Mouse (Mus musculus) urinary bladder, postnatal 36 days (tissue): ENCODE results near the gene Hmga1b.
"Not testable (repeated sequence)": the region's sequence is repeated elsewhere in the genome, so short reads cannot be mapped to it uniquely, and the experiment has no call there.

ENCODE experiments used
- DNase-seq, 2 experiments: peaks; one replicate each; pipeline ENCODE4 v3.0.0; 2022; ENCODE audit warnings: low spot score in 2 of 2, mixed read lengths in 1 of 2

The Hmga1b gene

DNA sequence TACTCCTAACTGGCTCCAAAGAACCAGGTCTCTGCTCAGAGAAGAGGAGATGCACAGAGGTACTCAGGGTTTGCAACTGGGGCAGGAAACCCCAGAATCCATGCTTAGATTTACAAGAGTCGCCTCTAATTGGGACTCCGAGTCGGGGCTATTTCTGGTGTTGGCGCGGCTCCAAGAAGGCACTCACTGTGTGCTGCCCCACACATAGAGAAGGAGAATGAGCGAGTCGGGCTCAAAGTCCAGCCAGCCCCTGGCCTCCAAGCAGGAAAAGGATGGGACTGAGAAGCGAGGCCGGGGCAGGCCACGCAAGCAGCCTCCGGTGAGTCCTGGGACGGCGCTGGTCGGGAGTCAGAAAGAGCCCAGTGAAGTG lies at the start of gene Hmga1b:
Gene Hmga1b, plus strand, starts transcription at position 123 of the 370 bp plus-strand sequence.
- not testable (repeated sequence) for DNase-seq

DNA sequence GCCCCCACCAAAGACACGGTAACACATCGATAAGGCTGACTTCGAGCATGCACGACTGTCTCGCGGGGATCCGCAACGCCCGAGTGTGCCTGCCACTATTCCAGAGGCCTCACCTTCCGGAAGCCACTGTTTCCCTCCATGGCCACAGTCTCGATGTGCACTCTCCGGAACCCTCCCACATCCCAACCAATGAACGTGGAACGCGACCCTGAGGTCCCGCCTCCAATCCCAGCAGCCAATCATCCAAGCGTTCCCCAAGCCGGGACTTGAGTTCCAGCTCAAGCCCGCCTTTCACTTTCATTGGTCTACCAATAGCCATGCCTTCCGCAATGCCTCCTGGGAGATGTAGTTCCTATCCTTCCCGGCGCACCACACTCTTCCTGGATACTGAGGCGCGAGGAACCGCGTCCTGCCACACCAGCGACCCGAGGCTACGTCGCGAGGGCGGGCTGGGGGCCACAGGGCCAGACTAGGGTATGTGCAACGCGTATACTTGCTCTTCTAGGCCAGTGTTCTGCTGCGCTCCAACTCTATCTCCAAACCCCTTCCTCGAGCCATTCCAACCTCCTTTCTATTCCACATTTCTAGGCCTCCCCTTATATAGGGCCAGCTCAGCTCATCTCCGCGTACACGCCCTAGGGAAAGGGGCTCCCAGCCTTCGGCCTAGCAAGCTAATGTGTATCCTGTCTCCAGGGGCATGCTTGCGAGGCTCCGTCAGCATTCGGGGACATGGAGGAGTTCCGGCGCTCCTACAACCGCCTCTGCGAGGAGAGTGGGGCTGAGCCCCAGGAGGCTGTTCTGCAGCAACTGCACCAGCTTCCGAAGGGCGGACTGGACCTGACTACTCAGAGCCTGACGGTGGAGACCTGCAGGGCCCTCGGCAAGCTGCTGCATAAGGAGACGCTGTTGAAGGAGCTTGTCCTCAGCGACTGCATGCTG lies 48.7 kb upstream of the Hmga1b start, which contains the start of the genes Cenpx and Lrrc45:
Gene Cenpx, minus strand, starts transcription at position 159 of the 939 bp plus-strand sequence.
Gene Lrrc45, plus strand, starts transcription at position 346 of the 939 bp plus-strand sequence.
- DNase-seq: peak; percentile 94 to 97

- no peak for DNase-seq
These were observed 48.0 kb upstream of the Hmga1b start for GRCm38 (mm10) chr11:120714546-120714945.

DNA sequence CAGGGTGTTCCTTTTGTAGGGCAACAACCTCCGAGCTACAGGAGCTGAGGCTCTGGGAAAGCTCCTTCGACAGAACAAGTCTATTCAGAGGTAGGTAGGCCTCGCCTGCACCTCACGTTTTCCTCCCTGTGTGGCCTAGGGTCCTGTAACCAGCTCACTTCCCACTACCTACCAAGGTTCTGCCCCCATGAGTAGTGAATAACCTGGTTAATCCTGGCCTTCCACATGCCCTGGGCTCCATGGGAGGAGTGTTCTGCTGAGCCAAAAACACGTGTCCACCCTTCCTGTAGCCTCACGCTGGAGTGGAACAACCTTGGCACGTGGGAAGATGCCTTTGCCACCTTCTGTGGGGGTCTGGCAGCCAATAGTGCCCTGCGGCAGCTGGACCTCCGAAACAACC lies 47.5 kb upstream of the Hmga1b start:
- DNase-seq: no peak

DNA sequence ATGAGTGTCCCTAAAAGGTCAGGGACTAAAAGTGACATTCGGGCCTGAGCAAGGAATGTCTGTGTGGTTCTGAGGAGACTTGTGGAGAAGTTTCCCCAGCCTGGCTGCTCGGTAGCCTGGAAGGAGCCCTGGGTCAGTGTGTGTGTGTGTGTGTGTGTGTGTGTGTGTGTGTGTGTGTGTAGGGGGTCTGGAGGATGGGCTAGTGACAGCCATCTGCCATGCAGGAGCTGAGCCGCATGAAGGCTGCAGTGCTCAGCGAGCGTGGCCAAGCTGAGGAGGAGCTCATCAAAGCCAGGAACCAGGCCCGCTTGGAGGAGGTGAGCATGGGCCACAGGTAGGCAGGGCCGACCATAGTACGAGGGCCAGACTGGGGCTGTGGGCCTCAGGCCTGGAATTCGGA lies 43.4 kb upstream of the Hmga1b start:
- DNase-seq: no peak

- DNase-seq: no peak
These were observed 42.7 kb upstream of the Hmga1b start for GRCm38 (mm10) chr11:120719841-120720376.

DNA sequence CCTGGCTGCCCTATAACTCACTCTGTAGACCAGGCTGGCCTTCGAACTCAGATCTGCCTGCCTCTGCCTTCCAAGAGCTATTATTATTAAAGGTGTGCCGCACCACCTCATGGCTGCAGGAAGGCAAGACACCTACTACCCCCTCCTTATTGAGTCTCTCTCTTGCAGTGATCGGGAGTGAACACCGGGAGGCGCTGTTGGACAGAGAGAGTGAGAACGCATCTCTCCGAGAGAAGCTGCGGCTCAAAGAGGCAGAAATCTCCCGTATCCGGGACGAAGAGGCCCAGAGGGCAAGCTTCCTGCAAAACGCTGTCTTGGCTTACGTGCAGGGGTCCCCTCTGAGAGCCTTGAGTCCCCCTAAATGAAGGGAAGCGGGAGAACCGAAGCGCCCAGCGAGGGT lies 42.1 kb upstream of the Hmga1b start:
- DNase-seq: peak; percentile 80 to 88

DNA sequence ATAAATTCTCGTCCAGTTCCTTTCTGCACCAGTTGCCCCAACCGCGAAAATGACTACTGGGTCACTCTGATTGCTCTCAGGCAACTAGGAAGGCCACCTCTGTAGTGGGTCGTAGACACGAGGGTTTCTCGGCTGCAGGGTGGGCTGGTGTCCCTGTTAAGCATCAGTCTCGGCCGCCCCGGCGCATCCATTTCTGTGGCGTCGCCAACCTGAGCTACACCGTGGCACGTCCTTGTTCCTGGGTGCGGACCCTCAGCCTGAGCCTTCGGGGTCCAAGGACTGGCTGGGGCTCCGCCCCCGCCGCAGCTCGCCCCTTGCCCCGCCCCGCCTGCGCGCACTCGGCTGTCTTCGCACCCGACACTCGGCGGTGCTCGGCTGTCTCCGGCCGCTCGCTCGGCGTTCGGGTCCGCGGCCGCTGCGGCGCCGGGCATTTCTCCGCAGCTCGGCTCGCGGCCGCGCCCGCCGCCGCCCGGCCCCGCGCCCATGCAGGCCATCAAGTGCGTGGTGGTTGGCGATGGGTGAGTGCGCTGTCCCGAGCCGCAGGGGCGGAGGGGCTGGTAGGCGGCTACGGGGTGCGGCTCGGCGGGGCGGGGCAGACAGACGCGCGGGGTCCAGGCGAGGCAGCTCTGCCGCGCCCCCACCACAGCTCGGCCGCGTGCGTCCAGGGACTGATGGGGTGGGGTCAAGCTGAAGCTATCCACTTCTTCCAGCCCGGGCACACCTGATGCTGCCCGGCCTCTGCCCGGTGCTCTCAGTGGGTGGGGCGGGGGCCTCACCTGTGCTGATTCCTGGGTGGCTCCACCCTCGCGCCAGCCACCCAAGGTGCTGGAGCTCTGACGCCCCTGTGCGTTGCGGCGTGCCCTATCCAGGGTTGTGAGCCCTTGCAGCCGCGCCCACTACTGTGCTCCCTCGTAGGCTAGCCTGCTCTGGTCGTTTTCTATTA lies 41.2 kb upstream of the Hmga1b start, which contains the start of gene Rac3:
Gene Rac3, plus strand, starts transcription at position 347 of the 943 bp plus-strand sequence.
- peak in 1 of 2 experiments; percentile 46 for DNase-seq

- no peak for DNase-seq
These were observed 40.4 kb upstream of the Hmga1b start for GRCm38 (mm10) chr11:120722067-120722630.

DNA sequence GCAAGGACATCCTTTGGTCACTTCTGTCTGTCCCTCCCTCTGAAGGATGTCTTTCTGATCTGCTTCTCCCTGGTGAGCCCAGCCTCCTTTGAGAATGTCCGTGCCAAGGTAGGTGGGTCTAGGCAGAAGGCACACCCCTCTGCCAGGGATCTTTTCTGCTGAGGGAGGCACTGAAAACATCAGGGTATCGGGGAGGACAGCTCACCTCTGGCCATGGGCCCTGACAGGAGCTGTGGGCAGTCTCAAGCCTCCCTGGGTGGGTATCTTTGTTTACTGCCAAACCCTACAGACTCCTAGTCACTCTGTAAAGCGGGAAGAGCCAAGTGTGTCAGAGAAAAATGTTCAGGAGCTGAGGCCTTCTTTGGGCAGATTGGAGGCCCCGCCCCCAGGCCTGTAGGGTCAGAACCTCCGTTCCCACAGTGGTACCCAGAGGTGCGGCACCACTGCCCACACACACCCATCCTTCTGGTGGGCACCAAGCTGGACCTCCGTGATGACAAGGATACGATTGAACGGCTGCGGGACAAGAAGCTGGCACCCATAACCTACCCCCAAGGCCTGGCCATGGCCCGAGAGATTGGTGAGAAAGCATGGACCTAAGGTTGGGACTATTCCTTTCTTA lies 39.7 kb upstream of the Hmga1b start:
- no peak for DNase-seq

DNA sequence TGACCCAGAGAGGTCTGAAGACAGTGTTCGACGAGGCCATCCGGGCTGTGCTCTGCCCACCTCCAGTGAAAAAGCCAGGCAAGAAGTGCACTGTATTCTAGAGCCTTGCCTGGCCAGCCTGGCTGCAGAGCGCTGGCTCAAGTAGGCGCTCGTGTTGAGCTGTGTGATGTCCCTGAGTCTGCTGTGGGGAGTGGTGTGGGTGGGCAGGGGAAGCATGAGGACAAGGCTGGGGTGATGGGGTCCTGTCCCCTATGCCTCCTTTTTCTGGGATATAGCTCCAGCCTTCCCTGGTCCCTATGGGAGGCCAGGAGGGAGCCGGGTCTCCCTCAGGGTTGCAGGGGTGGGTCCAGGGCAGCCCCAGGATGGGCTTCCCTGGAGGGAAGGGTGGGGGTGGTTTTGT lies 39.1 kb upstream of the Hmga1b start:
- DNase-seq: no peak

DNA sequence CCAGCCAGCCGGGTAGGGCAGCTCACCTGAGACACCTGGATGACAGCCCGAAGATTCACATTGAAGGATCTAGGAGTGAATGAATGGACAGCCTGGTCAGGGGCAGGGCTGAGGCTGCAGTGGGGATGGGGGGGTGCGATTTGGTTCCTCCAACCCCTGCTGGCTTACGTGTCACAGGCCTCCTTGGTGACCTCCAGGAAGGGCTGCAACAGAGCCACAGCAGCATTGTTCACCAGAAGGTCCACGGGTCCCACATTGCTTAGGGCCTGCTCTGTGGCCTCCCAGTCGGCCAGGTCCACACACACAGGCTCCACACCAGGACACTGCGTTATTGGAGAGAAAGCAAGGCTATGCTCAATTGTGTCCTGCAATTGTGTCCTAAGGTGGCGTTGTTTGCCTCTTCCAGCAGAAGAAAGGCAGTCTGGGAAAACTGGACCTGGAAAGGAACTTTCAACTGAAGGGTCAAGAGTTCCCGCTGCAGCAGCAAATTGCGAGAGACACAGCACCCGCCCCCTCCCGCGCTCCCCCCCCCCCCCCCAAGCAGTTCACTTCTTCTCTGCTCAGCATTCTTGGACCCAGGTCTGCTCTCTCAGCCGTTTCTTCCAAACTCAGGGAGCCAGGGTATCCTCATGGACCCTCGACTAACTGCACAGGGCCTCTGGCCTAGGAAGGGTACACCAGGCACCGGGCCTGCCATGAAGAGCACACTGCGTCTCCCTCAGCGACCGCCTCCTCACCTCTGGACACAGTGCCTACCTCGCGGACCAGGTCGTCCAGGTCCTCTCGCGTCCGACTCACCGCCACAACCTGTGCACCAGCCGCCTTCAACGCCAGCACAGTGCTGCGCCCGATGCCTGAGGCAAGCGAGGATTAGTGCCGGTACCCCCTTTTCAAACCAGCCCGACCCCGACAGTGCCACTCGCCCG lies 36.1 kb upstream of the Hmga1b start:
- DNase-seq: no peak

DNA sequence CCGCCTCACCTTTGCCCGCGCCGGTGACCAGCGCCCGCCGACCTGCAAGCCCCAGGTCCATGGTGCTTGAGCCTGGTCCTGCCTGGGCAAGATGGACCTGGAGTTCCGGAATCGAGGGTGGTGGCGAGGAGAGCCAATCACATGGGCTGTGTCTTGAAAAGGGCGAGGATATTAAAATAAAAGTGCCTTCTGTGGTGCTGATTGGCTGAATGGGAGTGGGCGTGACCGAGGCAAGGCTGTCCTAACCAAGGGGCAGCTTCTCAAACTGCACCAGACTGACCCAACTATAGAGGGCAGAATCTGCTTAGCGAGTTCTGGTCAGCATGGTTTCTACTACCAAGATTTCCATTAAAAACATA lies 35.4 kb upstream of the Hmga1b start, which contains the start of gene Dcxr:
Gene Dcxr, minus strand, starts transcription at position 113 of the 359 bp plus-strand sequence.
- peak; percentile 83 to 91 for DNase-seq

GRCm38 (mm10) chr11:120727564-120727963 lies 35.0 kb upstream of the Hmga1b start:
- DNase-seq: no peak

DNA sequence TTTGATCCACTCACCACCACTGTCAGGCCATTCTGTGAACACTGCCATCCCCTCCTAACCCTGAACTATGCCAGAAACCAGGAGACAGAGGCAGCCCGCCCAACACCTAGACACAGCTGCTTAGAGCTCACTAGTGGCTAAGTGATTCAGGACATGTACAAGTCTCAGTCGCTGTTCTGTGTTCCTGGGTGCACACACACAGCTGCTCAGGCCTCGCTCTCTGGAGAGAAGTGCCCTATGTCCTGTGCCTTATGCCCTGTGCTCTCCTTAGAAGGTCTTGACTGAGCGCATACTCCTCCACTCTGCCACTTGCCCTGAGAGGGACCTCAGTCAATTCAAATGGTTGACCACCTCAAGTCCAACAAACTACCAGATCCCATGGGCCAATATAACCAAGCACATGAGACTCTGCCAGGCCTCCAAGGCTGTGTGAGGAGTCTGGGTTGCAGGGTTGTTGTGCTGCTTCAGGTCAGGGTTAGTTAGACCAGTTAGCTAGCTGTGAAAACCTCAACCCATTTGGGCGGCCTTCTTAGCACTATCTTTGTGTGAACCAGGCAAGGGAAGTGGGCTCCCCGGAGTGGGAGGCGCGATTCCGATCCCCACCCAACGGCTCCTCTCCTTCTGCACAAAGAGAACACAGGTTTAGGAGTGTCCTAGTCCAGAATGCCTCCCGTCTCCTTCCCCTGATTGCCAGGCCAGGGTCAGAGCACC lies 33.9 kb upstream of the Hmga1b start:
- no peak for DNase-seq

DNA sequence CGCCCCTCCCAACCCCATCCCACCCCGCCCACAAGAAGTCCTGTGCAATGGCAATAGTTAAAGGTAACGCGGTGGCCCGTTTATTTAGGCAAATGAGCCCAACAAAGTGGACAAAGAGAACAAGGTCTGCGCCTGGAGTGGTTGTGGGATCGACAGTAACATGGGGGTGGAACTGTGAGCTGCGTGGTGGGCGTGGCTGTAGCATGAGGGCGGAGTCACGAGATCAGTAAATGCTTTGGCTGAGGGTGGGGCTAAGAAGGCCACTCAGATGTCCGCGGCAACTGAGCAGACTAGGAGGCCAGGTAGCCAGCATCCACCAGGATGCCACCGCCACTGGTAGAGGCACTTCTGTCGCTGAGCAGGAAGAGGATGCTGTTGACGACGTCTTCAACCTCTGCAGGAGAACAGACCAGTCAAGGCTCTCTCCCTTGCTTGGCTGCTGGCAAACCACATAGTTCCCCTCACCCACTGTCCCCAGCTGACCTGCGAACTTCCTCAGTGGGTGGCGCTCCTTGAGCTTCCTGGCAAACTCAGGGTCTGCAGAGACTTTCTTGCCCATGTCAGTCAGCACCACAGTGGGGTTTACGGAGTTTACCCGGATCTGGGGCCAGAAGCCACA lies 33.1 kb upstream of the Hmga1b start:
- DNase-seq: not testable (repeated sequence)

DNA sequence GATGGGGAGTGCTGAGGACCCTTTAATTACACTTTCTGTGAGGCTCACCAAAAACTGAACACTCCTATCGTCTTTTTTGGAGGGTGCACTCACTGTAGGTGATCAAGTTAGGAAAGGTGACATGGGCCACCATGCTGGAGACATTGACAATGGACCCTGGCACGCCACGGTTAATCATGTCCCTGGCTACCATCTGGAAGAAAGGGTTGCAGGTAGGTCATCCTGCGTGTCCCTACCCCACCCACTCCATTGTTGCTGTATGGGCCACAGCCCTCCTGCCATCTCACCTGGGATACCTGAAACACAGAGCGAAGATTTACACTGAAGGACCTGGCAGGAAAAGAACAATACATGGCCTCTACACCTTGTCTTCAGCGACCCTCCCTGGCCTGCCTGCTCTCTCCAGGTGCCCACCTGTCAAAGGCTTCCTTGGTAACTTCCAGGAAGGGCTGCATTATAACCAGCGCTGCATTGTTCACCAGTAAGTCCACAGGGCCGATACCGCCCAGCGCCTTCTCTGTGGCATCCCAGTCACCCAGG lies 32.2 kb upstream of the Hmga1b start:
- DNase-seq: no peak

DNA sequence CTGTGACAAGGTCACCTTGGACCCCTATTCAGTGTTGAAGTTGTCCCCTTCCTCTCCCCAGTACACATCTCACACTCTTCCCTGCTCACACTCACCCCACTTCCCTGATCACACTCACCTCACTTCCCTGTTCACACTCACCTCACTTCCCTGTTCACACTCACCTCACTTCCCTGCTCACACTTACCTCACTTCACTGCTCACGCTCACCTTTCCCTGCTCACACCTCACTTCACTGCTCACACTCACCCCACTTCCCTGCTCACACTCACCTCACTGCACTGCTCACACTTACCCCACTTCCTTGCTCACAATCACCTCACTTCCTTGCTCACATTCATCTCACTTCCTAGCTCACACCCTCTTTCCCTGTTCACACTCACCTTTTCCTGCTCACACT lies 31.2 kb upstream of the Hmga1b start:
- no peak for DNase-seq
